Mouse (Mus musculus): ENCODE measurements around the gene Arhgap21. TPM values are rescaled to one million over a fixed set of nuclear protein-coding genes. Genes with fewer than 3 reads are reported as not detected.

Arhgap21 gene
- polyA plus RNA-seq, 2 experiments from 2014 or later, result 1.3 to 1.7 TPM

DNA sequence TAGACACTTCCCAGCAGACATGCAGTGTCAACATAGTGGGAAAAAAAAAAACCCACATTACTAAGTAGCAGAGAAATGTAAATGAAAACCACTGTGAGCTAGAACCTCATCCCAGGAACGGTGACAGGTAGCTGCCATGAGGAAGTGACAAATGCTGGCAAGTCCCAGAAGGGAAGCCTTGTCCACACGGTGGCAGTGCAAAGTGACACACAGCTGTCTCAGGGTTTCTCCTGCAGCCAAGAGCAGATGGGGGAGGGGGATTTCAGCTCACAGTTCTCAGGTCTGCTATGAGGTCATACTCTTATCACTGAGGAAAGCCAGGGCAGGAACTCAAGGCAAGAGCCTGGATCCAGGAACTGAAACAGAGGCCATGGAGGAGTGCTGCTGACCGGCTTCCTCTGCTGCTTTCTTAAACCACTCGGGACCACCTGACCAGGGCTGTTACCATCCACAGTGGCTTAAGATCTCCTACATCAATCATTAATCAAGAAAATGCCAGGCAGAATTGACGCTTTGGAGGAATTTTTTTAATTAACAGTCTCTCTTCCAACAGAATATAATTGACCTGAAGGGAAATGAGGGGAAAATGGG, 74.5 kb downstream of the Arhgap21 start:
- ATAC-seq, result no peak

DNA sequence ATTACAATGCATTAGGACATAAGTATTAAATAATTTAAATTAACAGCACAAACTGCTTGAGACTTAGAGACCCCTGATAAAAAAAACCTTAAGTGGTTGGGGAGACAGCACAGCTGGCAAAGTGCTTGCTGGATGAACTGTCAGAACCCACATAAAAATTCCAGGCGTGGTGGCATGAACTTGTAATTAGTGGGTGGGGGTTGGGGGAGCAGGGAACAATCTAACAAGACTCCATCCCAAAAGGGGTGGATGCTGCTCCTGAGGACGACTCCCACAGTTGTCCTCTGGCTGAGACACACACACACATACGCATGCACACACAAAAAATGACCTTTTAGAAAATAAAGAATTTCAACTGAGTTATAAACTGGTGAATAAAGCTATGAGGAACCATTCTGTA, 79.9 kb downstream of the Arhgap21 start:
- no peak for ATAC-seq

DNA sequence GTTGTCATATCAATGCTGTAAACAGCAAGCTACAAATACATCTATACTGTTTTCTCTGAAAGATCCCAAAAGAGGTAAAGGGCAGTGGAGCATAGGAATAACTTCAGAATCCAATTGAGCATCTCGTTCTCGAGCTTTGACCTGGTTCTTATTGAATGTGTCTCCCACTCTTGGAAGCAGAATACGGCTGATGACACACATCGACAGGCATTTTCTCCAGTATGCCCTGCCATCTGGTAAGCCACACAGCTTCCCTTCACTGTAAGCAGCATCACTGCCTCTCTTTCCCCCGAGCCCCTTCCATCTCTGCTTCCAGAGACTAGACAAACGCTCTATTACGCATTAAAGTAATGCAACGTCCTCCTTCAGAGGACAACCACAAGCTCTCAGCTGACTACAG, 85.4 kb downstream of the Arhgap21 start:
- ATAC-seq, result no peak

DNA sequence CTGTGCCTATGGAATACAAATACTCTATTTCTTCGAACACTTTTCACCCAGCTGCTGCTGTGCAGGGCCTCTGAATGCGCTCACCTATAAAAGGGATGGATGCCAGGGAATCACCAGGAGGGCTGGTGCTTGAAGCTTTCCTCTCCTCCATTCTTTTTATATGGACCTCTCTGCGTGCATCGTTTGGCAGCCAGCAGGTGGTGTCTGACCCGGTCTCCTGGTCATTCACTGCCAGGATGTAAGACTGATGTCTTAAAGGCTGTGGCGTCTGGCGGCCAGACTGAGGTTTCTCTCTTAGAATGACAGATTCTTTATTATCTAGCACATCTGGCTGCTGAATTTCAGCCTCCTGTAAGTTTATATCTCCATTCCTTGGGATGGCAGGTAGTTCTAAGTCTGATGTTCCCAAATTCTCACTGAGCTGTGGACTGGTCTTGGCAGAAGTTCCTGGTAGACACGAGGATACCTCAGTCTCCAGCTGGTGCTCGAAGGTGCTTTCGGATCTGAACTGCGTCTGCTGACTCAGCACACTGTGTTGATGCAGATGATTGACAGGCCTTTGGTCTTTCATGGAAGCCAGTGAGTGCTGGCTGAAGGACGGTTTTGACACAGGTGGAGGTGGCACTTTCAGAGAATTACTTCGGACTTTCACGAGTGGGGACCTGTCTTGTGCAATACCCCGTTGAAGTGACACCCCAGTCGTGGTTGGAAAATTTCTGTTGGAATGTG, 88.6 kb downstream of the Arhgap21 start:
- no peak for ATAC-seq

DNA sequence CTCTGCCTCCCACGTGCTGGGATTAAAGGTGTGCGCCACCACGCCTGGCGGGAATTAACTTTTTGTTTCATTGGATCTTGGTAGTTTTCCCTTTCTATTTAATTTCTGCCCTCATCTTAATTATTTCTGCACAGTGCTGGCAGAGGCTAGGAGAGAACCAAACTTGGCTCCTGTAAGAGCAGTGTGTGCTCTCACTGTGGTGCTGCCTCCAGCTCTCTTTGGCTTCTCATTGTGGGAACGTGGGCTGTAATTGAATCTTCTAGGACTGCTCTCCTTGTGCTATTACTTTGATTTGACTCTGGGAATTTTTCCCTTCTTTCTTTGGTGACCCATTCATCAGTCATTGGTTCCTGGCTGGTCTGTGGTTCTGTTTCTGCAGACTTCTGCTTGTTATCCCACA, 94.1 kb downstream of the Arhgap21 start:
- ATAC-seq, result no peak

DNA sequence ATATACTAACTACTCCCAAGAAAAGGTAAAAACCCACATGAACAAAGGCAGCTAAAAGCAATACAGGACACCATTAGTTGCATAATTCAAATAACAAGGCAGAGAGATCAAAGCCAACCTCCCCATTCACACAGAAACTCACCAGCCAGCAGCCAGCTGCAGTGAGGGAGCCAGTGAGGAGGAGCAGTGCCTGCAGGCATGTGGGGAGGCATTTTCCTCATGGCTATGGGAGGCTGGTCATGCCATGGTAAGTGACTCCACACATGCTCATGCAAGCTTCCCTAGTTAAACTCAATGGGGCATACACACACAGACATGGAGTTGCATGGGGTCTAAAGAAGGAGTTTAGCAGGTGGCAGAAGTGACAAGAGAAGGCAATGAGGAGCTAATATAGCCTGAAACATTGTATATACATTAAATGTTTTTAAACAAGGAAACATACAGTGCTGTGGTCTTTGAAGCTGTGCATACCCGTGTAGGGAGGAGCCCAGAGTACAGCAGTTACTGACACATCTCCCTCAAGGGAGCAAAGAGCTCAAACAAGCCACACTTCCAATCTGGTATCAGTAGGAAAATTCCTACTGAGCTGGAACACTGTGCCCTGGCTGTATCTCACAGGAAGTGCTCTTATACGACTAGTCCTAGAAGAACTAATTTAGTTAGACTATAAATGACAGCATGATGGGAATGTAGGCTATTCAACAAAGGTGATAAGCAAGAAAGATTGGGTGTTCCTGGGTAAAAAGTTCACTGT, 99.3 kb downstream of the Arhgap21 start:
- no peak for ATAC-seq

DNA sequence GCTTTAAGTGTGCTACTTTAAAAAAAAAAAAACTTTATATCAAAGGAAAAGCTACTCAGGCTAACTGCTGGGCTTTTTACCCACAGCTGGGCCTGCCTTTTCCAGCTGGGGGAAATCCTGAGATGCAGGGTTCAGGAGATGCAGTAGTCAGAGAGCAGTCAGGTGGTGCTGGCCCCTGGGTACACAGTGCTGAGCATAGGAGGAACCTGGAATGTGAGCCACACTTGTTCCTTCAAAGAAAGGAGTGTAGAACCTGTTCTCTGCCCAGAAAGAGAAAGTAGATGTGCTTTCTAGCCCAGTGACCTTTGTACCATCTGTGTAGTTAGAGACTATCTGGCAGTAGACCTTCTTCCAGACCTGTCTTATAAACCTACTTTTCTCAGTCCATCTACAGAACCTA, 100.6 kb downstream of the Arhgap21 start:
- no peak for ATAC-seq

DNA sequence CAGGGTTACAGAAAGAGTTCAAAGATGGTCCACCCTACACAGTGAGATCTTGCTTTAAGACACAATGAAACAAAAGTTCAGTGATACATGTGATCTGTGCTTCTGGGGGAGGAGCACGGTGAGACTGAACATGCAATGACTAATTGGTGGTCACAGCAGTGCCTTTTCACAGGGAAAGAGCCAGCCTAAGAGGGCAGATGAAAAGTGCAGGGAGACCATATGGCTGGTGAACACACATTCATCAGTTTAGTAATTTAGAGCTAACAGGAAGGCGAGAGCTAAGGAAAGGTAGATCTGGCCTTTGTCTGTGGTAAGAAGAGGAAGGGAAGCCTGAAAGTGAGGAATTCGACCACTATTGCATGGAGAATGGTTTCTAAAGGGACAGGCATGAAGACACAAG, 102.9 kb downstream of the Arhgap21 start:
- ATAC-seq, result no peak

DNA sequence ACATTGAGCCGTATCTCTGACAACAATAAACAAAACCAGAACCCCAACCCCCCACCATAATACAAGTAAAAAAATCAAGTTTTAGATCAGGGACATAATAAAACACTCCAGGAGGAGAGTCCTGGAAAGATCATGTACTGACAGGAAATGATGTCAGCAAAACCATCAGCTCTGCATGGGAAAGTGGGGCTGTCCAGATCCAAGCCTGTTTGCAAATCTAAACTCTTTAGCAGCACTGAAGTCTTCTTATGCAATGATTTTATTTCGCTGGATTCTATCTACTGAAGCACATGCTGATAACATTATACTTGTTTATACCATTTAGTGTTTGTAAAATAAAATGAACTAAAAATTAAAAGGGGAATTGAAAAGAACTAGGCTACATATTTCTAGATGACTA, 104.1 kb downstream of the Arhgap21 start:
- ATAC-seq, result no peak

DNA sequence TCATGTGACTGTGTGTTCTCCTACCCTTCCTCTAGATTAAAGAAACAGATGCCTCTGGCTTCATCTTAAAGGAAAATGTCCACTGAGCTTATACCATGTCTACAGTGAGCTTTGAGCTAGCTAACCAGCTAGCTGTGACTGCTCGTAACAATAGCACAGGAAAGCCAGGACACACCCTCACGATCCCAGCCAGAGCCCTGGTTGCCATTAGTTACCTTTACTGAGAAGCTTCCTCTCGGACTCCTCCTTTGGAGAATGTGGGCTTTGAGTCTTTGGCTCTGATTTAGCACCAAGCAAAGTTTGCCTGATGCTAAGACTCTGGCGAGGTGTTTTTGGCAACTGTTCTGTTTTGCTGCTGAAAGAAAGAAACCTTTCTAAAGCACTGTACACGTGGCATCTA, 107.9 kb downstream of the Arhgap21 start:
- no peak for ATAC-seq

DNA sequence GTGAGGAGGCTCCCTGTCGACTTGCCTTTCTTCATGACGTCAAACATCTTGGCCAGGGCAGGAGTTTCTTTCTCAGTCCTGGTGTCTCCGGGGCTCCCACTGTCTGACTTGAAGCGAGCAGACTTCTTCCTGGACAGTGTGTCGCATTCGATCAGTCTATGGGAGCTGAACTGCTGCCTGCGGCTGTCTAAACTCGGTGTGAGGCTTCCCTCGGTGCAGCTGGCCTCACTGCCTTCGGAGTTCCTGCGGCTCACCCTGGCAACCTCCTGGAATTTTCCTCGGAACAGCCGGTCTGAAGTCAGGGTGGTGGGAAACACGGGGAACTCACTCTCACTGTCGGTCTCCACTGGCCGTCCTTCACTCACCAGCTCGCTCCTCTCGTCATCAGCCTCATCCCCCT, 119.3 kb downstream of the Arhgap21 start:
- ATAC-seq, result no peak

DNA sequence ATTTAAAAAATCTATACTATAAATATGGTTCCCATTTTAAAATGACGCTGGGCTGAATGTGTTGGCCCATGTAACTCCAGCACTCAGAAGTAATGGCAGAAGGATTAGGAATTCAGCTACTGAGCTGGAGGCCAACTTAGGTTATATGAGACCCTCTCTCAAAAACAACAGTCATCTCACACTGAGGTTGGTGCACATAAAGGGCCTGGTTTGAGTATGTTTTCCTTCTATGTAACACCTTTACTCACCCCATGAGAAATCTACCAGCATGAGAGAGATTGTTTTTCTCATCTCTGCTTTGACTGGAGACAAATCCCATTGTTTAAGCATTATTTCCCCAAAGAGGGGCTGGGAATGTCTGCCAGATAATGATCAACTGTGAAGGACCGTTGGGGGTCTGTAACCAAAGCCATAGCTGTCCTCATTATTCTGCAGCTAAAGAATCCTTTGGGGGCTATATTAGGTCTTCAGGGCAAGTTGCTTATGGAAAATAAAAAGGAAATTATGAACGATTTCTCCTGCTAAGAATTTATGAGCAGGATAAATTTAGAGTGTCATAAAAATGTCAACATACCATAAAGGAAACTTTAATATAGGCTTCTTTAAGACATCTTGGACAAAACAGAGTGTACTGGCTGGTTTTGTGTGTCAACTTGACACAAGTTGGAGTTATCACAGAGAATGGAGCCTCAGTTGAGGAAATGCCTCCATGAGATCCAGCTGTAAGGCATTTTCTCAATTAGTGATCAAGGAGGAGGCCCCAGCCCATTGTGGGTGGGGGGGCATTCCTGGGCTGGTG, 136.9 kb downstream of the Arhgap21 start:
- no peak for ATAC-seq

DNA sequence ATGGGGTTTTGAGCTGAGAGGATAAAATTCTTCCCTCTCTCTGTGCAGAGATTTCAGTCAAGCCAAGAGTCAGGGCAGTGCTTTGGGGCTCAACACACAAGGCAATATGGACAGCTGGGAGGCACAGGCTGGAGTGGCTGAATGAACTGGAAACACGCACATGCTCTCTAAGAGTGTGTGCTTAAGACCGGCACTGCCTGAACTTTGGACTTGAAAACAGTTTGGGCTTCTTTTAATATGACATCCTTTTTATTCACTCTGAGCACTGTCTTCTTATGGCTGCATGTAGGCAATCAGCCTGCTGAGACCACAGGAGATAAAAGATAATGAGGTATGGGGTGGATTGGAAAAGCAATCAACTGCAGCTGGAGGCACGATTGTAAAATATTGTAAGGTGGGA, 137.8 kb downstream of the Arhgap21 start:
- ATAC-seq, result no peak

DNA sequence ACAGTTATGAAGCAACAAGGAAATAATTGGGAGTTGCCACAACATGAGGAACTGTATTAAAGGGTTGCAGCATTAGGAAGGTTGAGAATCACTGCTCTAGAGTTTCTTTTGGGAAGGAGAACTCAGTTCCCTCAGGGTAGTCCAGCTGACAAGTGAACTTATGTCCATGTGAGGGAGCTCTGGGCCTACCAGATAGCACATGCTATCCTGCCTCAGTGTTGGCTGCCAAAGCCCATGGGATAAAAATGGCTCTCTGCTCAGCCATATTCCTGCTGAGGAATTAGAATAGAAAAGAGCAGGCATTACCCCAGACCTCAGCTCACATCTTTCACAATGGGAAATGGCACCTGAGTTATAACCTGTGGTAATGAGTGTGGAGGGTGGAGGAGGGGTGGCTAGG, 142.4 kb downstream of the Arhgap21 start:
- no peak for ATAC-seq

DNA sequence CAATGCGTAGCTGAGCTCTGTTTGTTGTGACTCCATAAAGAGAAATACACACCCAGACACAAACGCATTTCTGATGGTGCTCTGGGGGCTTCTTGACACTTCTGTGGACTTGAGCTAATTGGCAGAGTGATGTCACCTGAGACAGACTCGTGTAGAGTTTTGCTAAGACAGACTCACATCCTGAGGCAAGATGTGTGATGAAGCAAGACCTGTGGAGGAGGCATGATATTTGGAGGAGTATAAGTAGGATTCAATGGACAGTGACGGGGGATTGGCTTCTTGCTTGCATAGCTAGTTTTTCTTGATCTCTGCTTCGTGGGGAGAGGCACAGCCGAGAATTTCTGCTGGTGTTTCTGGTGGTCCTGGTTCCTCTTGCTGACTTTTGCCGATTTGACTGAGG, 150.5 kb downstream of the Arhgap21 start:
- no peak for ATAC-seq

DNA sequence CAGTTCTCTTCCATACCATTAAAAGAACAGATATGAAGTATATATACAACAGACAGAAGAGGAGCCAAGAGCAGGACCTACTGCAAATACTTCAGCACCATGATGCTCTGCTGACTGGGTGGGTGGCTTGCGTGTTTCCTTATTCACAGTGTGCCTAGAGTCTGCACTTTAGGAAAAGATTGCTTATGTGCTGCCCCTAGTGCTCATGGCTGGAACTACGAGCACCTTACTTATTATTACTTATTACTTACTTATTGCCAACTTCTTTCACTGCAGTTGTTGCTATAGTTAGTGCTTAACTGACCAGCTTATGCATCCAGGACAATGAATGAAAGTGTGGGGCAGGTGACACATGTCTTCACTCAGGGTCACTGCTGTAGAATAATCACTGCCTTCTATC, 154.7 kb downstream of the Arhgap21 start:
- no peak for ATAC-seq

DNA sequence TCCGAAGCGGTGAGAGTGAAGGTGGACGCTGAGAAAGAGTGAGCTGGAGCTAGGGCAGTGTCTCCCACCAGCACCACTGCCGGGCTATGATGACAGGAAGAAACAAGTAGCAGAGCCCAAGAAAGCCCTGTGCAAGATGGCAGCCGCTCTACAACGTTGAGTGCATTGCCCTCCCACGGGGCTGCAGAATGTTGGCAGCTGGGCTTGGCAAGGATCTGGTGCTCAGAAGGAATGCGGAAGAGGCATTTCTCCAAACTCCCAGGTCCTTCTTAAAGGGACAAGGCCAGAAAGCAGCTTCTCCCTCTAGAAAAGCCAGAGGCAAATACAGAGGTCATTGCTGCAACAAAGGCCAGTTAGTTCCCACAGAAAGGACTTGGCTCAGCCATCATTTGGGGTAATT, 157.2 kb downstream of the Arhgap21 start:
- ATAC-seq, result no peak

DNA sequence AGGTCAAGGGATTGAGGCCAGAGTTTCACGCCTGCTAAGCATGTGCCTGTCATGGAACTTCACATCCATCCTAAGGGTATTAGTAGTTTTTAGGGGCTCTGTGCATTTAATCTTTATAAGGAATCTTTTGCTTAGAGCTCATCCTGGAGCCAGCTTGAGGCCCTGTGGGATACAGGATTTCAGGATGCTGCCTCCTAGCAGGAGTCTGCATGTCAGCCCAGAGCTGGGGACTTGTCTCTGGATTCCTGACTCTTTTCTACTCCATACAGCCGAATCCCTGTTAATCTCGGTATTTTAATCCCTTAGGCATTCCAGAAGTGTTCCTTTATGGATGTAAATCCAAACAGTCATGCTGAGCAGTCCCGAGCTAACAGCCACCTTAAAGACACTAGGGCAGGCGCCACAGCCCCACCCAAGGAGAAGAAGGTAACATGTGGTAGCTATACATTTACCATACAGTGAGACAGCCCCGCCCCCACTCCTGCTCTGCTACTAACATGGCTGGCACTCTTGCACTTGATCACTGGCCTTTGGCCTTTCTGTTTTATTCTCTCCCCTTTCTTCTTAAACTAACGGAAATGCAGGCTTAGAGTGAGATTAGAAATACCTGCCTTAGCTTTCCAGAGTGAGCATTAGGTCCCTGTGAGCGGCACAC, 167.3 kb downstream of the Arhgap21 start:
- ATAC-seq, result no peak
